Mouse (Mus musculus) intestine, postnatal 0 days (tissue): Measurements from ENCODE around the gene Tead2. TPM values are rescaled to one million over a fixed set of nuclear protein-coding genes. Genes with fewer than 3 reads are reported as not detected.

Source experiments
- ATAC-seq: fragments of 200-750 bp; cut with Nextera tagmentation; 2 replicates; pipeline ENCODE4 v1.8.0; 2017; ENCODE audit warnings: mild to moderate bottlenecking, moderate TSS enrichment, moderate library complexity
- H3K27ac ChIP-seq: fragments of 300-500 bp; sonication (generic); 2 replicates; pipeline ENCODE4 v1.5.1; 2014; ENCODE audit warnings: mild to moderate bottlenecking, low read depth, low read length, moderate library complexity
- H3K27me3 ChIP-seq: fragments of 300-500 bp; sonication (generic); replicated peaks from 2 replicates; pipeline ENCODE4 v1.6.1; 2014; ENCODE audit warnings: low read length, mixed read lengths; ENCODE audit not compliant: control insufficient read depth, insufficient read depth
- H3K36me3 ChIP-seq: fragments of 300-500 bp; sonication (generic); 2 replicates; pipeline ENCODE4 v1.6.1; 2014; ENCODE audit warnings: mild to moderate bottlenecking, moderate library complexity; ENCODE audit not compliant: control insufficient read depth, insufficient read depth
- H3K4me1 ChIP-seq: fragments of 300-500 bp; sonication (generic); replicated peaks from 2 replicates; pipeline ENCODE4 v1.6.1; 2014; ENCODE audit warnings: antibody characterized with exemption, low read length, mixed read lengths; ENCODE audit not compliant: control insufficient read depth, insufficient read depth
- H3K4me2 ChIP-seq: fragments of 300-500 bp; sonication (generic); replicated peaks from 2 replicates; pipeline ENCODE4 v1.6.1; 2014; ENCODE audit warnings: low read depth, mild to moderate bottlenecking, moderate library complexity
- H3K4me3 ChIP-seq: fragments of 300-500 bp; sonication (generic); 2 replicates; pipeline ENCODE4 v1.5.1; 2014; ENCODE audit warnings: low read depth, low read length
- H3K9ac ChIP-seq: fragments of 300-500 bp; sonication (generic); 2 replicates; pipeline ENCODE4 v1.6.1; 2014; ENCODE audit warnings: mild to moderate bottlenecking, low read depth, low read length
- H3K9me3 ChIP-seq: fragments of 300-500 bp; sonication (generic); 2 replicates; pipeline ENCODE4 v1.6.1; 2016; ENCODE audit warnings: mixed run types; ENCODE audit not compliant: control insufficient read depth
- CTCF ChIP-seq: sonication (generic); IDR thresholded peaks from 2 replicates; pipeline ENCODE4 v1.5.1; 2016; ENCODE audit warnings: low read depth, mild to moderate bottlenecking, control low read depth, antibody characterized with exemption, moderate library complexity
- WGBS: fragments of 180-500 bp; shearing (Covaris S2); extraction: QIAGEN DNeasy Blood & Tissue Kit; methylation state at CpG from one replicate; pipeline ENCODE4 v1.1.7; 2014; 5-methylcytosine and 5-hydroxymethylcytosine counted together
- microRNA-seq: library from miRNA; unstranded; fragments of <30 nt; microRNA quantifications from one replicate; pipeline ENCODE4, GENCODE M21; 2016
- polyA plus RNA-seq: library from polyadenylated mRNA; unstranded; fragments of >200 nt; fragmentation: Nextera tagmentation; extraction: Ambion mirVana; gene quantifications from 2 replicates; pipeline ENCODE4 v1.2.1, GENCODE M21; 2015

Gene Tead2
- polyA plus RNA-seq, 1 experiment from 2014 or later, result 20.8 TPM

DNA sequence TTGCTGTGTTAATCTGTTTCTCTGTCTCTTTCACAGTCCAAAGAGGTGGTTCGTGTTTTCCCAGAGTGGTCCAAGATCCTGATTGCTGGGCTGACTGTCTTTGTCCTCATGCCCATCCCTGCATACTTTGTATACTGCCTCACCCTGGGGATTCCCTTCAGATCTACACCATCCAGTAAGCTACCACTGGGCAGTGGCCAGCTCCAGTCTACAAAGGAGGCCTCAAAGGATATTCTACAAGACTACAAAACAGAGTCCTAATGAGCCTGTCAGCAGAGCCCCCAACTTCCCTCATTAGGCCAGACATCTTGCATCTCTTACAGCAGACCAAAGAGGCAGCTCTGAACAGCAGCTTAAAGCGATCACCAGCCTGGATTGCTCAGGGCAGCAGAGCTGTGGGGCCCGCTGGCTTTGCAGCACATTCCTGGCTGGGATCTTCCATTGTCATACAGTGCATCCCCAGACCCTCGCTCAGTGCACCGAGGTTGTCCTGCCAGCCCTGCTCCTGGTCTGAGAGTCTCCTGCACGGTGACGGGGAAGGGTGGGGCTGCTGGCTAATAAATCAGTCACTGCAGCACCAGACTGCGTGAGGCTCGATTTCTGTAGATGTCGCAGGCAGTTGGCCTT is 57.3 kb downstream of the Tead2 start:
- Histone ChIP-seq H3K4me3 (no peak overlapping the region), H3K27ac (no peak overlapping the region), H3K36me3 (no peaks in the 10 kb centered on the region), H3K9me3 (no peaks in the 10 kb centered on the region), H3K4me2 (no peak overlapping the region), H3K27me3 (peaks cover 4% of the 10 kb centered on the region), H3K4me1 (no peaks in the 10 kb centered on the region), H3K9ac (no peak overlapping the region)
- TF ChIP-seq CTCF, result no peak
- WGBS, result 33% methylated on average over 10 of the region's 10 CpGs
- no peak for ATAC-seq

DNA sequence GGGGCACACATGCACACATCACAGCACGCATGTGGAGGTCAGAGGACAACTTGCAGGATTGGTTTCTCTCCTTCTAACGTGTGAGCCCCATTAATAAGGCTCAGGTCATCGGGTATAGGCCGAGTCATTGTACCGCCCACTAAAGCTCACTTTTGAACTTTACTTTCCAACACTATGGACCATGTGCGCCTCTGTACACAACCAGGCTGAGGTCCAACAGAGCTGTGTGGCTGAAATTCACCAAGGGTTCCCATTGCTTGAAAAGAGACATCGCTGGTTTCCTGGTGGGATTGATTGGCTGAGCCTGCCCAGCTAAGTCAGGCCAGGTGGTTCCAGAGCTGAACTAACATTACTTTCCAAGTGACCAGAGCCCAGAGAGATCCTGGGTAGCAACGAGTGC is 58.1 kb downstream of the Tead2 start:
- Histone ChIP-seq H3K27ac (no peak overlapping the region), H3K4me1 (no peaks in the 10 kb centered on the region), H3K36me3 (no peaks in the 10 kb centered on the region), H3K9me3 (no peaks in the 10 kb centered on the region), H3K27me3 (no peaks in the 10 kb centered on the region; the same call in 1 of the 2 replicates), H3K4me2 (no peak overlapping the region), H3K4me3 (no peak overlapping the region), H3K9ac (no peak overlapping the region)
- 81% methylated on average over 8 of the region's 8 CpGs for WGBS
- TF ChIP-seq CTCF, result no peak
- ATAC-seq, result no peak

DNA sequence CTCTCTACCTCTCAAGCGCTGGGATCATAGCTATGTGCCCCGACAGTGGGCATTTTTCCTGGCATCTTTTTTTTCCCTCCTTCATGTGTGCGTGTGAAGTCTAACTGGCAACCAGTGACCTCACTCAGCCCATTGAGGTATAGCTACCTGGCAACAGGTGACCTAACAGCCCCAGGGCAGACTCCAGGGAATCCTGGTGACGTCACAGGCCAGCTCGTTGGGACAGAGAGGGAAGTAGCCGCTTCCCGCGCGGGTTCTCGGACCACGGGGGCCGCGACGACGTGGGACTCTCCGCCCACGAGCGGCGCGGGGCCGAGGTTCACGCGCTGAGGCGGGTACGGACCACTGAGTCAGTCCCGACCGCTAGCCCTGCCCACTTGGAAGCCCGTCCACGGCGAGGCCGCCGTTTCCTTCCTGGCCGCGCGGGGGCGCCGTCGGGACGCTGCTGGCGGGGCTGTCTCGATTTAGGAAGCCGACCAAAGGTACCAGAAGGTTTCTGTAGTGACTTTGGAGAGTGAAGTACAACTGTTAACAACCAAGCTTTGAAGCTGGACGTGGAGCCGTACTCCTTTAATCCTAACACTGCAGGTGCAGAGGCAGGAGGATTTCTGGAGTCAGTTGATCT is 61.7 kb downstream of the Tead2 start, which contains the start of gene Slc6a21:
TSS of gene Slc6a21 (plus strand) at position 378 of the 625 bp plus-strand sequence.
- H3K4me3 ChIP-seq, result peak within 1 kb of the TSS; percentile 55
- peak; percentile 96 for TF ChIP-seq CTCF
- H3K27ac ChIP-seq, result no peak within 1 kb of the TSS
- H3K9ac ChIP-seq, result peak within 1 kb of the TSS; percentile 54
- ATAC-seq, result peak; percentile 86
- no peaks in the 10 kb centered on the region for H3K36me3 ChIP-seq
- WGBS, result 7% methylated on average over 44 of the region's 44 CpGs
- H3K27me3 ChIP-seq, result no peaks in the 10 kb centered on the region
- H3K9me3 ChIP-seq, result no peaks in the 10 kb centered on the region
- H3K4me1 ChIP-seq, result no peaks in the 10 kb centered on the region
- H3K4me2 ChIP-seq, result peak within 1 kb of the TSS; percentile 89

Small RNA genes lying within 50 kb of the gene (microRNA-seq; reads per million reads assigned to microRNA genes)
- gene Mir7055, result not detected

Other genes with a start within 250 kb of the Tead2 start
- 3.5 and 4.5 TPM in 2 replicates for gene Cpt1c, start 240.9 kb upstream of the Tead2 start, polyA plus RNA-seq
- gene Prmt1, start 229.2 kb upstream of the Tead2 start, polyA plus RNA-seq, result 124 and 130 TPM in 2 replicates
- 53.2 and 56.4 TPM in 2 replicates for gene Irf3, start 218.1 kb upstream of the Tead2 start, polyA plus RNA-seq
- 18.3 and 19.6 TPM in 2 replicates for gene Bcl2l12, start 217.0 kb upstream of the Tead2 start, polyA plus RNA-seq
- gene Scaf1, start 199.4 kb upstream of the Tead2 start, polyA plus RNA-seq, result 21.7 and 22.6 TPM in 2 replicates
- 94.6 and 100 TPM in 2 replicates for gene Rras, start 197.8 kb upstream of the Tead2 start, polyA plus RNA-seq
- 2.4 and 2.6 TPM in 2 replicates for gene Prr12, start 162.9 kb upstream of the Tead2 start, polyA plus RNA-seq
- 38.9 and 40.5 TPM in 2 replicates for gene Nosip, start 153.3 kb upstream of the Tead2 start, polyA plus RNA-seq
- gene Prrg2, start 153.1 kb upstream of the Tead2 start, polyA plus RNA-seq, result 56.8 and 59.0 TPM in 2 replicates
- 81.8 and 85.6 TPM in 2 replicates for gene Rcn3, start 123.5 kb upstream of the Tead2 start, polyA plus RNA-seq
- gene Fcgrt, start 111.9 kb upstream of the Tead2 start, polyA plus RNA-seq, result 2,929 and 3,267 TPM in 2 replicates
- gene Rps11, start 91.3 kb upstream of the Tead2 start, polyA plus RNA-seq, result 1,691 and 1,755 TPM in 2 replicates
- gene Rpl13a, start 87.0 kb upstream of the Tead2 start, polyA plus RNA-seq, result 1,616 and 1,752 TPM in 2 replicates
- 0.70 and 0.82 TPM in 2 replicates for gene Gm45713, start 79.5 kb upstream of the Tead2 start, polyA plus RNA-seq
- gene Flt3l, start 79.3 kb upstream of the Tead2 start, polyA plus RNA-seq, result 2.1 and 2.7 TPM in 2 replicates
- gene Pih1d1, start 61.5 kb upstream of the Tead2 start, polyA plus RNA-seq, result 63.6 and 64.7 TPM in 2 replicates
- gene Aldh16a1, start 61.2 kb upstream of the Tead2 start, polyA plus RNA-seq, result 86.8 and 102 TPM in 2 replicates
- gene Slc17a7, start 51.8 kb upstream of the Tead2 start, polyA plus RNA-seq, result not detected in 2 replicates
- gene Gfy, start 36.2 kb upstream of the Tead2 start, polyA plus RNA-seq, result not detected in 2 replicates
- gene Pth2, start 34.8 kb upstream of the Tead2 start, polyA plus RNA-seq, result not detected in 2 replicates
- 0.07 TPM in 1 of 2 replicates, not detected in the other for gene Ccdc155, start 10.9 kb upstream of the Tead2 start, polyA plus RNA-seq
- gene Dkkl1, start 3.6 kb upstream of the Tead2 start, polyA plus RNA-seq, result 0.47 and 0.55 TPM in 2 replicates
- 1.6 and 2.3 TPM in 2 replicates for gene Cd37, start 23.4 kb downstream of the Tead2 start, polyA plus RNA-seq
- gene Slc6a16, start 25.3 kb downstream of the Tead2 start, polyA plus RNA-seq, result not detected in 2 replicates
- not detected in 2 replicates for gene Slc6a21, start 61.8 kb downstream of the Tead2 start, polyA plus RNA-seq
- gene Trpm4, start 118.0 kb downstream of the Tead2 start, polyA plus RNA-seq, result 49.4 and 55.1 TPM in 2 replicates
- gene Hrc, start 119.5 kb downstream of the Tead2 start, polyA plus RNA-seq, result 0.76 and 0.88 TPM in 2 replicates
- gene Ppfia3, start 151.3 kb downstream of the Tead2 start, polyA plus RNA-seq, result 24.5 and 24.8 TPM in 2 replicates
- gene Lin7b, start 154.8 kb downstream of the Tead2 start, polyA plus RNA-seq, result 3.4 TPM in 2 replicates
- gene Snrnp70, start 180.0 kb downstream of the Tead2 start, polyA plus RNA-seq, result 81.3 and 85.5 TPM in 2 replicates
- gene Kcna7, start 189.9 kb downstream of the Tead2 start, polyA plus RNA-seq, result 0.07 and 0.08 TPM in 2 replicates
- 2.0 TPM in 2 replicates for gene Ntf5, start 197.9 kb downstream of the Tead2 start, polyA plus RNA-seq
- not detected in 2 replicates for gene Lhb, start 205.1 kb downstream of the Tead2 start, polyA plus RNA-seq
- gene Gys1, start 219.1 kb downstream of the Tead2 start, polyA plus RNA-seq, result 10.4 and 10.6 TPM in 2 replicates
- 35.6 and 38.6 TPM in 2 replicates for gene Ruvbl2, start 222.3 kb downstream of the Tead2 start, polyA plus RNA-seq
- 13,232 and 14,059 TPM in 2 replicates for gene Ftl1, start 244.1 kb downstream of the Tead2 start, polyA plus RNA-seq